26 mouse cellular contexts compared by ENCODE assay signal in the genomic region with DNA sequence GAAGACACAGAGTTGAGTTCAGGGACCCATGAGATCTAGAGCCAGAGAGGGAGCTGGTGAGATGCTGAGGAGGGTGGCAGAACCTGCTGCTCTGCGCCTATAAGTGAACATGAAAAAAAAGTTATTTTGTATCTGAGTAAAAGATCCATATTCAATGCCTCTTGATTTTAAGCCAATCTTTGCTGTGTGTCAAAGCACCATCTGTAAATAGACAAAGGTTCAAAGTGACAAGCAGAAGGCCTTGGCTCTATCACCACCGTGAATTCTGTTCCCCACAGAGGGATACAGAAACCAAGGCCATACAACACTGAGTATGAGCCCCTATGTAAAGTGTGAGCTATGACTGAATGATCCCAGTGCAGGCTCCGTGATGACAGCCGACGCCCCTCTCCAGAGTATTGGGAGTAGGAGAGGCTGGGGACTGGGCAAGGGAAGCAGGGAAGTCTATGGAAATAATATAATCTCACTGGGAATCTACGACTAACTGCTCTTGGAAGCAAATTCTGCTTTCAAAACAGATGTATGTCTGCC.
"Had no signal": no experiment of that assay in that cellular context is flagged by ENCODE, and none has a peak within 500 bp of the region (broad histone marks: within the 10 kb centered on the region; RNA-seq: fewer than 3 reads in every experiment).

No protein-coding gene starts in this region.

- H3K9ac ChIP-seq: heart, embryonic 12.5 days; hindbrain, embryonic 12.5 days; hindbrain, embryonic 14.5 days; intestine, embryonic 15.5 days; limb, embryonic 12.5 days; liver, embryonic 13.5 days; liver, embryonic 15.5 days; liver, postnatal 0 days had no signal

- H3K4me3 ChIP-seq: gastrocnemius, adult 2 months; heart, embryonic 12.5 days; hindbrain, embryonic 10.5 days; hindbrain, embryonic 12.5 days; intestine, embryonic 15.5 days; layer of hippocampus, adult 2 months; left cerebral cortex, adult 2 months; limb, embryonic 10.5 days; limb, embryonic 12.5 days; liver, embryonic 13.5 days; liver, embryonic 15.5 days had no signal

- H3K4me2 ChIP-seq: heart, embryonic 12.5 days; hindbrain, embryonic 12.5 days; hindbrain, embryonic 14.5 days; intestine, embryonic 15.5 days; limb, embryonic 12.5 days; liver, embryonic 13.5 days; liver, embryonic 15.5 days had no signal

- DNase-seq: gastrocnemius, adult 2 months; gastrocnemius, postnatal 10 days; gastrocnemius, postnatal 25 days; heart, postnatal 10 days; heart, postnatal 4 days; kidney, adult 18-20 months; kidney, adult 8-10 months; kidney, postnatal 10 days; kidney, postnatal 25 days; kidney, postnatal 4 days; liver; liver, embryonic 13.5 days; liver, postnatal 0 days had no signal

- ATAC-seq: hindbrain, embryonic 16.5 days; inflammation-experienced regulatory T-cells, adult 6 months; intestine, embryonic 15.5 days; intestine, postnatal 0 days; liver, postnatal 0 days had no signal

- H3K9me3 ChIP-seq: heart, embryonic 12.5 days; hindbrain, embryonic 10.5 days; hindbrain, embryonic 12.5 days; intestine, embryonic 15.5 days; limb, embryonic 10.5 days; limb, embryonic 12.5 days; liver, embryonic 13.5 days; liver, embryonic 15.5 days had no signal

- H3K27ac ChIP-seq: gastrocnemius, adult 2 months; hindbrain, embryonic 10.5 days; hindbrain, embryonic 12.5 days; hindbrain, embryonic 14.5 days; intestine, embryonic 15.5 days; layer of hippocampus, adult 2 months; left cerebral cortex, adult 2 months; limb, embryonic 10.5 days; limb, embryonic 12.5 days; liver, embryonic 13.5 days; liver, embryonic 15.5 days had no signal

- H3K36me3 ChIP-seq: hindbrain, embryonic 10.5 days; hindbrain, embryonic 12.5 days; intestine, embryonic 15.5 days; liver, embryonic 13.5 days; liver, embryonic 15.5 days had no signal

- H3K27me3 ChIP-seq: heart, embryonic 12.5 days; hindbrain, embryonic 12.5 days; intestine, embryonic 15.5 days; limb, embryonic 12.5 days; liver, embryonic 13.5 days; liver, embryonic 15.5 days had no signal

- H3K4me1 ChIP-seq: heart, embryonic 12.5 days; hindbrain, embryonic 10.5 days; hindbrain, embryonic 12.5 days; intestine, embryonic 15.5 days; limb, embryonic 10.5 days; liver, embryonic 13.5 days; liver, embryonic 15.5 days had no signal
